Mouse (Mus musculus) forebrain, embryonic 12.5 days (tissue): ENCODE results near the gene Gm7029. TPM values are rescaled to one million over a fixed set of nuclear protein-coding genes. Genes with fewer than 3 reads are reported as not detected.
A peak's percentile ranks its signal among the peaks of the same experiment; 100 is the strongest.
"Not testable (repeated sequence)": the region's sequence is repeated elsewhere in the genome, so short reads cannot be mapped to it uniquely, and the experiment has no call there.

ENCODE experiments used
- ATAC-seq: fragments of 200-750 bp; cut with Nextera tagmentation; 2 replicates; pipeline ENCODE4 v1.8.0; 2017; ENCODE audit warnings: moderate TSS enrichment; ENCODE audit not compliant: low FRiP score
- H3K27ac ChIP-seq: fragments of 300-500 bp; sonication (generic); 2 replicates; pipeline ENCODE4 v1.5.1; 2016; ENCODE audit warnings: mild to moderate bottlenecking
- H3K27me3 ChIP-seq: fragments of 300-500 bp; sonication (generic); 2 replicates; pipeline ENCODE4 v1.6.1; 2016; ENCODE audit warnings: mild to moderate bottlenecking
- H3K36me3 ChIP-seq: fragments of 300-500 bp; sonication (generic); replicated peaks from 2 replicates; pipeline ENCODE4 v1.6.1; 2016; ENCODE audit warnings: mild to moderate bottlenecking
- H3K4me1 ChIP-seq: fragments of 300-500 bp; sonication (generic); 2 replicates; pipeline ENCODE4 v1.6.1; 2016
- H3K4me2 ChIP-seq: fragments of 300-500 bp; sonication (generic); 2 replicates; pipeline ENCODE4 v1.6.1; 2016; ENCODE audit warnings: mild to moderate bottlenecking, moderate library complexity
- H3K4me3 ChIP-seq: fragments of 300-500 bp; sonication (generic); replicated peaks from 2 replicates; pipeline ENCODE4 v1.5.1; 2016; ENCODE audit warnings: mild to moderate bottlenecking
- H3K9ac ChIP-seq: fragments of 300-500 bp; sonication (generic); 2 replicates; pipeline ENCODE4 v1.6.1; 2016; ENCODE audit warnings: mild to moderate bottlenecking
- H3K9me3 ChIP-seq: fragments of 300-500 bp; sonication (generic); 2 replicates; pipeline ENCODE4 v1.6.1; 2016
- WGBS: fragments of 180-500 bp; shearing (Covaris S2); methylation state at CpG from one replicate; pipeline ENCODE4 v1.1.7; 2016; 5-methylcytosine and 5-hydroxymethylcytosine counted together
- polyA plus RNA-seq: library from polyadenylated mRNA; unstranded; fragments of >200 nt; fragmentation: Nextera tagmentation; extraction: Ambion mirVana; gene quantifications from 2 replicates; pipeline ENCODE4 v1.2.1, GENCODE M21; 2016

Gm7029 gene
- polyA plus RNA-seq, 1 experiment from 2014 or later: not detected

- H3K36me3 ChIP-seq: no peaks in the 10 kb centered on the region
- no peak overlapping the region for H3K9ac ChIP-seq
- H3K27me3 ChIP-seq: no peaks in the 10 kb centered on the region; the same call in 1 of the 2 replicates
- no peak overlapping the region for H3K4me3 ChIP-seq
- H3K4me1 ChIP-seq: no peaks in the 10 kb centered on the region
- H3K27ac ChIP-seq: no peak overlapping the region
- H3K9me3 ChIP-seq: no peaks in the 10 kb centered on the region
- H3K4me2 ChIP-seq: no peak overlapping the region
- no peak for ATAC-seq
- WGBS: 39% methylated on average over 6 of the region's 6 CpGs
Observed at GRCm38 (mm10) chr17:33897114-33897794, 23.6 kb downstream of the Gm7029 start.

- H3K9me3 ChIP-seq, H3K4me3 ChIP-seq, H3K27ac ChIP-seq, ATAC-seq, H3K4me1 ChIP-seq, H3K4me2 ChIP-seq, H3K27me3 ChIP-seq, H3K36me3 ChIP-seq, H3K9ac ChIP-seq: not testable (repeated sequence)
- 80% methylated on average over 4 of the region's 4 CpGs for WGBS
Observed at GRCm38 (mm10) chr17:33898193-33898592, 24.6 kb downstream of the Gm7029 start.

GRCm38 (mm10) chr17:33899642-33900041, 26.0 kb downstream of the Gm7029 start:
- Histone ChIP-seq H3K36me3 (no peaks in the 10 kb centered on the region), H3K9ac (no peak overlapping the region), H3K27me3 (no peaks in the 10 kb centered on the region; the same call in 1 of the 2 replicates), H3K4me3 (no peak overlapping the region), H3K4me2 (no peak overlapping the region), H3K27ac (no peak overlapping the region), H3K9me3 (no peaks in the 10 kb centered on the region), H3K4me1 (no peaks in the 10 kb centered on the region)
- WGBS: 86% methylated on average over 4 of the region's 4 CpGs
- ATAC-seq: no peak

- no peak overlapping the region for H3K4me2 ChIP-seq
- H3K27me3 ChIP-seq: no peaks in the 10 kb centered on the region
- H3K4me1 ChIP-seq: no peaks in the 10 kb centered on the region
- H3K27ac ChIP-seq: no peak overlapping the region
- 0 out of 2 replicates have a peak overlapping the region, but pooled peaks have one; percentile 1 for H3K9ac ChIP-seq
- 74% methylated on average over 7 of the region's 7 CpGs for WGBS
- ATAC-seq: no peak
- no peak overlapping the region for H3K4me3 ChIP-seq
- no peaks in the 10 kb centered on the region for H3K36me3 ChIP-seq
- no peaks in the 10 kb centered on the region for H3K9me3 ChIP-seq
Observed at GRCm38 (mm10) chr17:33900281-33900988, 26.8 kb downstream of the Gm7029 start.

- Histone ChIP-seq H3K4me1 (no peaks in the 10 kb centered on the region), H3K9ac (no peak overlapping the region), H3K36me3 (no peaks in the 10 kb centered on the region), H3K4me3 (no peak overlapping the region), H3K27me3 (no peaks in the 10 kb centered on the region), H3K9me3 (no peaks in the 10 kb centered on the region), H3K27ac (no peak overlapping the region), H3K4me2 (no peak overlapping the region)
- no peak for ATAC-seq
- 89% methylated on average over 4 of the region's 4 CpGs for WGBS
Observed at GRCm38 (mm10) chr17:33900989-33901314, 27.3 kb downstream of the Gm7029 start.

- H3K9ac ChIP-seq: no peak overlapping the region
- H3K27ac ChIP-seq: no peak overlapping the region
- no peak overlapping the region for H3K4me2 ChIP-seq
- no peaks in the 10 kb centered on the region for H3K4me1 ChIP-seq
- H3K9me3 ChIP-seq: no peaks in the 10 kb centered on the region
- 78% methylated on average over 4 of the region's 4 CpGs for WGBS
- no peaks in the 10 kb centered on the region for H3K27me3 ChIP-seq
- no peak overlapping the region for H3K4me3 ChIP-seq
- H3K36me3 ChIP-seq: no peaks in the 10 kb centered on the region
- no peak for ATAC-seq
Observed at GRCm38 (mm10) chr17:33901653-33902052, 28.0 kb downstream of the Gm7029 start.

GRCm38 (mm10) chr17:33902079-33902478, 28.4 kb downstream of the Gm7029 start:
- H3K9me3 ChIP-seq: no peaks in the 10 kb centered on the region
- no peaks in the 10 kb centered on the region for H3K27me3 ChIP-seq
- no peaks in the 10 kb centered on the region for H3K36me3 ChIP-seq
- H3K9ac ChIP-seq: no peak overlapping the region
- H3K4me1 ChIP-seq: no peaks in the 10 kb centered on the region
- H3K4me3 ChIP-seq: no peak overlapping the region
- ATAC-seq: no peak
- no peak overlapping the region for H3K27ac ChIP-seq
- H3K4me2 ChIP-seq: no peak overlapping the region
- WGBS: 75% methylated on average over 4 of the region's 4 CpGs

- Histone ChIP-seq H3K4me1 (0 out of 2 replicates have a peak, but pooled peaks cover under 1% of the 10 kb centered on the region), H3K9ac (no peak overlapping the region), H3K27ac (no peak overlapping the region), H3K4me3 (no peak overlapping the region), H3K4me2 (no peak overlapping the region), H3K36me3 (no peaks in the 10 kb centered on the region), H3K9me3 (no peaks in the 10 kb centered on the region), H3K27me3 (no peaks in the 10 kb centered on the region)
- no peak for ATAC-seq
- 90% methylated on average over 7 of the region's 7 CpGs for WGBS
Observed at GRCm38 (mm10) chr17:33902491-33902890, 28.9 kb downstream of the Gm7029 start.

- H3K4me3 ChIP-seq, H3K4me2 ChIP-seq, H3K9me3 ChIP-seq, H3K9ac ChIP-seq, H3K36me3 ChIP-seq, ATAC-seq, H3K27ac ChIP-seq, H3K27me3 ChIP-seq: not testable (repeated sequence)
- peaks cover 11% of the 10 kb centered on the region for H3K4me1 ChIP-seq
- 81% methylated on average over 6 of the region's 6 CpGs for WGBS
Observed at GRCm38 (mm10) chr17:33903911-33904651, 30.4 kb downstream of the Gm7029 start.

- H3K36me3 ChIP-seq: not testable (repeated sequence)
Observed at GRCm38 (mm10) chr17:33904835-33905234, 31.2 kb downstream of the Gm7029 start, which contains the start of gene Platr17. TSS of gene Platr17 (plus strand) at chr17:33905135.

GRCm38 (mm10) chr17:33908331-33909076, 34.9 kb downstream of the Gm7029 start:
- peaks cover 24% of the 10 kb centered on the region for H3K36me3 ChIP-seq

More at GRCm38 (mm10) chr17:33904835-33905234, 31.2 kb downstream of the Gm7029 start, which contains the start of gene Platr17:
- not testable (repeated sequence) for H3K27me3 ChIP-seq, H3K9ac ChIP-seq, H3K4me3 ChIP-seq, H3K9me3 ChIP-seq, H3K4me2 ChIP-seq, H3K27ac ChIP-seq, ATAC-seq
- WGBS: 32% methylated on average over 3 of the region's 4 CpGs
- peaks cover 12% of the 10 kb centered on the region for H3K4me1 ChIP-seq

More at GRCm38 (mm10) chr17:33908331-33909076, 34.9 kb downstream of the Gm7029 start:
- Histone ChIP-seq H3K27me3 (no peaks in the 10 kb centered on the region), H3K9ac (peak overlapping the region; percentile 87), H3K9me3 (no peaks in the 10 kb centered on the region), H3K4me3 (peak overlapping the region; percentile 84), H3K4me1 (peaks cover 24% of the 10 kb centered on the region), H3K4me2 (peak overlapping the region; percentile 99), H3K27ac (peak overlapping the region; percentile 91)
- under 1% methylated on average over 44 of the region's 44 CpGs for WGBS
- ATAC-seq: peak; percentile 67
